Mouse (Mus musculus): ENCODE measurements around the gene Olfr794.

DNA sequence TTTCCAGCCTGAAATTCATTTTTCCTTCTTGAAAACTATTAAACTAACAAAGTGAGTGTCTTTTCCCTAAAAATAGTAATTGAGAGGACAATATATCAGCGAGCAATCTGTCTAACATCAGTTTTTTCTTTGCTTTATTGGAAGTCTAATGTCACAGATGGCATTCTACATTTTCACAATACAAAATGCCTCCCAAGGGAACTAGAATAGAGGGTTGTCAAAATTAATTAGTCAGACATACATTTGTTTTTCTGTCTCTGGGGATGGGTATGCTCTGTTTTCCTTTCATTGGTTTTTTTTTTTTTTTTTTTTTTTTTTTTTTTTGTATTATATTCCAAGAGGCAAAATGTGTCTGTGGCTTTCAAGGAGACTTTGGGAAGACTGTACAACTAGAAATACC, 9.6 kb downstream of the Olfr794 start:
- TF ChIP-seq POLR2A (IDR thresholded peaks at IDR 0.05; ENCODE audit: borderline replicate concordance, extremely low read depth, low read depth, low read length) (no peak), CTCF (IDR thresholded peaks at IDR 0.05; ENCODE audit: insufficient read depth, low read length) (no peak)
